Mouse (Mus musculus) lung, postnatal 4 days (tissue): ENCODE data around the gene Gpam.

ENCODE experiments used
- DNase-seq, 2 experiments: peaks; one replicate each; pipeline ENCODE4 v3.0.0; 2021

Gene Gpam

GRCm38 (mm10) chr19:55100227-55101140 is 26.6 kb downstream of the Gpam start:
- no peak for DNase-seq

GRCm38 (mm10) chr19:55099184-55100160 is 27.6 kb downstream of the Gpam start:
- DNase-seq: peak; percentile 88 to 90

- DNase-seq: peak; percentile 74 to 87
Observed at GRCm38 (mm10) chr19:55098409-55099183, 28.4 kb downstream of the Gpam start.

GRCm38 (mm10) chr19:55097396-55097967 is 29.6 kb downstream of the Gpam start:
- DNase-seq: no peak

- DNase-seq: no peak
Observed at GRCm38 (mm10) chr19:55096666-55097065, 30.4 kb downstream of the Gpam start.

- no peak for DNase-seq
Observed at GRCm38 (mm10) chr19:55095547-55095946, 31.5 kb downstream of the Gpam start.

GRCm38 (mm10) chr19:55091602-55092413 is 35.2 kb downstream of the Gpam start:
- peak; percentile 23 to 73 for DNase-seq

GRCm38 (mm10) chr19:55090885-55091284 is 36.2 kb downstream of the Gpam start:
- peak; percentile 34 to 72 for DNase-seq

- DNase-seq: no peak
Observed at GRCm38 (mm10) chr19:55090142-55090541, 36.9 kb downstream of the Gpam start.

- DNase-seq: no peak
Observed at GRCm38 (mm10) chr19:55087776-55088175, 39.3 kb downstream of the Gpam start.

- no peak for DNase-seq
Observed at GRCm38 (mm10) chr19:55085857-55086185, 41.2 kb downstream of the Gpam start.

- DNase-seq: no peak
Observed at GRCm38 (mm10) chr19:55084971-55085856, 41.8 kb downstream of the Gpam start.

GRCm38 (mm10) chr19:55076822-55077221 is 50.2 kb downstream of the Gpam start:
- no peak for DNase-seq

- DNase-seq: no peak
Observed at GRCm38 (mm10) chr19:55073004-55073403, 54.0 kb downstream of the Gpam start.

GRCm38 (mm10) chr19:55069054-55069453 is 58.0 kb downstream of the Gpam start:
- DNase-seq: no peak

- peak; percentile 60 to 74 for DNase-seq
Observed at GRCm38 (mm10) chr19:55063272-55063671, 63.8 kb downstream of the Gpam start.

GRCm38 (mm10) chr19:55062501-55062900 is 64.5 kb downstream of the Gpam start:
- no peak for DNase-seq

GRCm38 (mm10) chr19:55061951-55062350 is 65.1 kb downstream of the Gpam start:
- peak in 1 of 2 experiments; percentile 57 for DNase-seq

- no peak for DNase-seq
Observed at GRCm38 (mm10) chr19:55061447-55061901, 65.6 kb downstream of the Gpam start.

GRCm38 (mm10) chr19:55060964-55061363 is 66.1 kb downstream of the Gpam start:
- peak; percentile 61 to 78 for DNase-seq
